Mouse (Mus musculus) liver, embryonic 14.5 days (tissue): Measurements from ENCODE around the gene Camk2n1. TPM values are rescaled to one million over a fixed set of nuclear protein-coding genes. Genes with fewer than 3 reads are reported as not detected.

Source experiments
- ATAC-seq: fragments of 200-750 bp; cut with Nextera tagmentation; 2 replicates; pipeline ENCODE4 v1.8.0; 2017; ENCODE audit warnings: moderate number of reproducible peaks, mild to moderate bottlenecking, moderate library complexity; ENCODE audit not compliant: insufficient read depth
- DNase-seq, 3 experiments: peaks; one replicate each; pipeline ENCODE4 v3.0.0-alpha.2; 2012 to 2013; ENCODE audit warnings: low read depth in 3 of 3, low spot score in 3 of 3
- H3K27ac ChIP-seq: fragments of 300-500 bp; sonication (generic); 2 replicates; pipeline ENCODE4 v1.5.1; 2014; ENCODE audit warnings: moderate library complexity, mild to moderate bottlenecking, control low read depth, inconsistent platforms
- H3K27me3 ChIP-seq: fragments of 300-500 bp; sonication (generic); 2 replicates; pipeline ENCODE4 v1.6.1; 2014; ENCODE audit warnings: mild to moderate bottlenecking, low read length, moderate library complexity; ENCODE audit not compliant: control insufficient read depth, insufficient read depth
- H3K36me3 ChIP-seq: fragments of 300-500 bp; sonication (generic); replicated peaks from 2 replicates; pipeline ENCODE4 v1.6.1; 2014; ENCODE audit warnings: low read depth; ENCODE audit not compliant: control insufficient read depth, insufficient read depth
- H3K4me1 ChIP-seq, 2 experiments: fragments of 200-500 bp in 1 of 2; fragments of 300-500 bp in 1 of 2; sonication (generic) in 1 of 2; replicated peaks; 2 replicates each; pipeline ENCODE4 v1.6.1; 2012 to 2014; ENCODE audit warnings: antibody characterized with exemption in 1 of 2, inconsistent platforms in 1 of 2, low read length in 1 of 2; ENCODE audit not compliant: control insufficient read depth in 2 of 2, insufficient read depth in 2 of 2
- H3K4me2 ChIP-seq: fragments of 300-500 bp; sonication (generic); 2 replicates; pipeline ENCODE4 v1.6.1; 2014; ENCODE audit warnings: low read depth, mild to moderate bottlenecking, control low read depth, moderate library complexity
- H3K4me3 ChIP-seq, 2 experiments: fragments of 200-500 bp in 1 of 2; fragments of 300-500 bp in 1 of 2; sonication (generic) in 1 of 2; 2 replicates each; pipeline ENCODE4 v1.5.1; 2012 to 2014; ENCODE audit warnings: low read depth in 2 of 2, low read length in 2 of 2, mild to moderate bottlenecking in 2 of 2, control low read depth in 1 of 2, inconsistent platforms in 1 of 2, moderate library complexity in 1 of 2; ENCODE audit not compliant: insufficient read depth in 1 of 2
- H3K9ac ChIP-seq: fragments of 300-500 bp; sonication (generic); replicated peaks from 2 replicates; pipeline ENCODE4 v1.6.1; 2014; ENCODE audit warnings: mild to moderate bottlenecking, control low read depth, moderate library complexity
- H3K9me3 ChIP-seq: fragments of 300-500 bp; sonication (generic); 2 replicates; pipeline ENCODE4 v1.6.1; 2016; ENCODE audit warnings: low read length, mixed read lengths; ENCODE audit not compliant: control insufficient read depth
- CTCF ChIP-seq: IDR thresholded peaks from 2 replicates; pipeline ENCODE4 v1.5.1; 2016; ENCODE audit warnings: antibody characterized with exemption, low read depth, control low read depth
- EP300 ChIP-seq: IDR thresholded peaks from 2 replicates; pipeline ENCODE4 v1.6.1; 2016; ENCODE audit warnings: antibody characterized with exemption, low read depth
- WGBS: fragments of 180-500 bp; shearing (Covaris S2); extraction: QIAGEN DNeasy Blood & Tissue Kit; methylation state at CpG from one replicate; pipeline ENCODE4 v1.1.7; 2014; ENCODE audit not compliant: insufficient replicate concordance; 5-methylcytosine and 5-hydroxymethylcytosine counted together
- polyA plus RNA-seq, 2 experiments: library from polyadenylated mRNA; depleted of rRNA in 1 of 2; stranded (reverse) in 1 of 2; unstranded in 1 of 2; fragments of >200 nt; fragmentation: Nextera tagmentation in 1 of 2; extraction: Ambion mirVana in 1 of 2; gene quantifications; 2 replicates each; pipeline versions ENCODE4 v1.2.1 to v1.2.3; 2012 to 2014

Camk2n1 gene
- polyA plus RNA-seq, 2 experiments, result 1.1 to 2.6 TPM

DNA sequence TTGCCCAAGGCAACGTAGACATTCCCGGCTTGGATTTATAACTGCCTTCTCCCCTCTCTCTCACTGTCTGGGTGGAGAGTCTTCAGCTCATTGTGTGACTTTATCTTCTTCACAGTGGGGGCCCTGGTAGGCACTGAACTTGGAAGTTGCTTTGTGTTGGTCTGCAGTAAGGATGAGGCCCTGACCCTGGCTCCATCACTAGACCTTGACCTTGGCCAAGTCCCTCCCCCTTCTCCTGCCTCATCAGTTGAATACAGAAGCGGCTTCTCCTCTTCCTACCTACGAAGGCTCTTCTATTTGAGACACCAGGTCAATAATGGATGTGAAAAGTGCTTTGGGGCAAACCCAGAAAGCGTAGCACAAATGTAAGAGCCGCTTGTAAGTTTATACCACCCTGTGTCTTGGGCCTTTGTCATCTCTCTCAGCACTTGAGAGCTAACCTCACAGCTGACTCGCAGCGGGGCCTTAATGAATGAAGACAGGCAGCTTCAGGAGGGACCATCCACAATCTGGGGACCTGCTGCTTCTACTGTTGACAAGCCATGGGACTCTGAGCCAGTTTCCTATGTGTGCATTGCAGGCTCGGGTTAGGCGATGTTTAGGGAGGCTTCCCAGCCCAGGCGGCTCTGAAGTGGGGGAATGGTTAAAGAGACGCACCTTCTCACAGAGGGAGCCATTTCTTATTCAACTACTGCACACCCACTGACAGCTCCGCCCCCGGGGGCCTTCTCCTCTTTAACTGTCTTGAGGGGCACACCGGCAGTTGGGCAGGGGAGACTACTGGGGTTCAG lies 1.6 kb upstream of the Camk2n1 start:
- H3K27ac ChIP-seq, result no peak overlapping the region
- H3K27me3 ChIP-seq, result peaks cover 63% of the 10 kb centered on the region
- H3K36me3 ChIP-seq, result no peaks in the 10 kb centered on the region
- no peak overlapping the region for H3K4me2 ChIP-seq
- H3K4me1 ChIP-seq, result no peaks in the 10 kb centered on the region
- no peaks in the 10 kb centered on the region for H3K9me3 ChIP-seq
- H3K9ac ChIP-seq, result no peak overlapping the region
- H3K4me3 ChIP-seq, result no peak overlapping the region
- no peak for TF ChIP-seq EP300
- no peak for TF ChIP-seq CTCF
- DNase-seq (no peak), ATAC-seq (no peak)
- 24% methylated on average over 15 of the region's 15 CpGs for WGBS

- 0 out of 4 replicates have a peak, but pooled peaks cover 0 to under 1% of the 10 kb centered on the region in 2 experiments for H3K4me1 ChIP-seq
- no peak overlapping the region for H3K27ac ChIP-seq
- peaks cover 66% of the 10 kb centered on the region for H3K27me3 ChIP-seq
- TF ChIP-seq CTCF (no peak), EP300 (no peak)
- WGBS, result 8% methylated on average over 19 of the region's 19 CpGs
- H3K4me3 ChIP-seq, result peak overlapping the region in 1 of 2 experiments; percentile 57; a peak in 2 of 4 replicates
- no peaks in the 10 kb centered on the region for H3K36me3 ChIP-seq
- peak overlapping the region; percentile 50 for H3K4me2 ChIP-seq
- no peak overlapping the region for H3K9ac ChIP-seq
- H3K9me3 ChIP-seq, result no peaks in the 10 kb centered on the region
- no peak for ATAC-seq
- DNase-seq, result no peak
Observed at GRCm38 (mm10) chr4:138453097-138453752, 889 bp upstream of the Camk2n1 start.

DNA sequence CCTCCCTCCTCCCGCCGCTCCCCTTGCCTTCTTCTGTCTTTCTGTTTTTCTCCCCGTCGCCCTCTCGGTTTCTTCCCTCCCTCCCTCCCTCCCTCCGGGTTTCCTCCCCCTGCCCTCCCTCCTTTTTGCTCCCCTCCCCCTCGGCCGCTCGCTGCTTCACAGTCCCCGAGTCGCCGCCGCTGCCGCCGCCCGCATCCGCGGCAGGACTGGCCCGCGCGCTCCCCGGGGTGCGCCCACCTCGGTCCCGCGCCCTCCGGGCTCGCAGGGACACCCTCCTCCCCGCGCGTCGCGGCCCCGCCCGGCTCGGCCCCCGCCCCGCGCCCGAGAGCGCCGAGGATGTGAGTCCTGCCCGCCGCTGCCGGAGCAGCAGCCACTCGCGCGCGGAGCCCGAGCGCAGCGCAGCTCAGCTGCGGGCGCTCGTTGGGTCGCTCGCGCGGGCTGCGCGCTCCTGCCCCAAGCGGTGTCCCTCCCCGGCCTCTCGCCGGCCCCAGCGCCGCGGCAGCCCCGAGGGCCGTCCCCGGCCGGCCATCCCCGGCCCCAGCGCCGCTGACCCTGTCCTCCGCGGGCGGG lies 542 bp downstream of the Camk2n1 start:
- H3K27ac ChIP-seq, result no peak overlapping the region
- peak overlapping the region; percentile 50 for H3K4me2 ChIP-seq
- TF ChIP-seq EP300, result no peak
- TF ChIP-seq CTCF, result no peak
- 0 out of 4 replicates have a peak, but pooled peaks cover 0 to 2% of the 10 kb centered on the region in 2 experiments for H3K4me1 ChIP-seq
- no peak overlapping the region for H3K9ac ChIP-seq
- peaks cover 67% of the 10 kb centered on the region for H3K27me3 ChIP-seq
- no peaks in the 10 kb centered on the region for H3K36me3 ChIP-seq
- under 1% methylated on average over 67 of the region's 78 CpGs for WGBS
- H3K9me3 ChIP-seq, result no peaks in the 10 kb centered on the region
- ATAC-seq (peak; percentile 17; the same call in 1 of the 2 replicates), DNase-seq (no peak)
- H3K4me3 ChIP-seq, result peak overlapping the region; percentile 39 to 57

GRCm38 (mm10) chr4:138455141-138455955 lies 1.2 kb downstream of the Camk2n1 start:
- WGBS, result 2% methylated on average over 58 of the region's 58 CpGs
- H3K9me3 ChIP-seq, result no peaks in the 10 kb centered on the region
- H3K27me3 ChIP-seq, result peaks cover 67% of the 10 kb centered on the region
- ATAC-seq (no peak), DNase-seq (no peak)
- H3K9ac ChIP-seq, result no peak overlapping the region; the same call in none of the 2 replicates
- TF ChIP-seq EP300, result no peak
- no peak overlapping the region for H3K27ac ChIP-seq
- H3K4me3 ChIP-seq, result peak overlapping the region; percentile 39 to 57
- H3K4me2 ChIP-seq, result peak overlapping the region; percentile 50
- peaks cover 0 to 2% of the 10 kb centered on the region in 2 experiments; a peak in 1 of 4 replicates for H3K4me1 ChIP-seq
- H3K36me3 ChIP-seq, result no peaks in the 10 kb centered on the region
